Mouse (Mus musculus) embryonic facial prominence, embryonic 11.5 days (tissue): ENCODE data around the gene H60b. TPM values are rescaled to one million over a fixed set of nuclear protein-coding genes. Genes with fewer than 3 reads are reported as not detected.
A peak's percentile ranks its signal among the peaks of the same experiment; 100 is the strongest.
"Not testable (repeated sequence)": the region's sequence is repeated elsewhere in the genome, so short reads cannot be mapped to it uniquely, and the experiment has no call there.

Experiments
- ATAC-seq: fragments of 200-750 bp; cut with Nextera tagmentation; replicated peaks from 2 replicates; pipeline ENCODE4 v1.8.0; 2017; ENCODE audit warnings: low read depth; ENCODE audit not compliant: insufficient number of reproducible peaks, low FRiP score, low TSS enrichment
- DNase-seq: peaks from one replicate; pipeline ENCODE4 v3.0.0-alpha.2; 2015; ENCODE audit warnings: low spot score
- H3K27ac ChIP-seq: fragments of 300-500 bp; sonication (generic); replicated peaks from 2 replicates; pipeline ENCODE4 v1.5.1; 2014; ENCODE audit warnings: mild to moderate bottlenecking, low read depth, low read length, control low read depth
- H3K27me3 ChIP-seq: fragments of 300-500 bp; sonication (generic); 2 replicates; pipeline ENCODE4 v1.6.1; 2014; ENCODE audit warnings: mild to moderate bottlenecking, low read length, moderate library complexity, mixed read lengths; ENCODE audit not compliant: control insufficient read depth, insufficient read depth
- H3K36me3 ChIP-seq: fragments of 300-500 bp; sonication (generic); replicated peaks from 2 replicates; pipeline ENCODE4 v1.6.1; 2014; ENCODE audit warnings: low read depth, mild to moderate bottlenecking, low read length, moderate library complexity, mixed read lengths; ENCODE audit not compliant: control insufficient read depth, insufficient read depth
- H3K4me1 ChIP-seq: fragments of 300-500 bp; sonication (generic); 2 replicates; pipeline ENCODE4 v1.6.1; 2014; ENCODE audit warnings: low read length, mixed read lengths; ENCODE audit not compliant: control insufficient read depth, insufficient read depth
- H3K4me2 ChIP-seq: fragments of 300-500 bp; sonication (generic); 2 replicates; pipeline ENCODE4 v1.6.1; 2014; ENCODE audit warnings: low read depth, mild to moderate bottlenecking, control low read depth, low read length, moderate library complexity
- H3K4me3 ChIP-seq: fragments of 300-500 bp; sonication (generic); 2 replicates; pipeline ENCODE4 v1.5.1; 2014; ENCODE audit warnings: low read depth, low read length, control low read depth
- H3K9ac ChIP-seq: fragments of 300-500 bp; sonication (generic); replicated peaks from 2 replicates; pipeline ENCODE4 v1.6.1; 2014; ENCODE audit warnings: mild to moderate bottlenecking, control low read depth, low read length
- H3K9me3 ChIP-seq: fragments of 300-500 bp; sonication (generic); replicated peaks from 2 replicates; pipeline ENCODE4 v1.6.1; 2016; ENCODE audit warnings: mild to moderate bottlenecking, low read length, inconsistent platforms, mixed read lengths; ENCODE audit not compliant: control insufficient read depth
- WGBS: fragments of 180-500 bp; shearing (Covaris S2); extraction: QIAGEN DNeasy Blood & Tissue Kit; methylation state at CpG from one replicate; pipeline ENCODE4 v1.1.7; 2014; 5-methylcytosine and 5-hydroxymethylcytosine counted together
- polyA plus RNA-seq: library from polyadenylated mRNA; unstranded; fragments of >200 nt; fragmentation: Nextera tagmentation; extraction: Ambion mirVana; gene quantifications from 2 replicates; pipeline ENCODE4 v1.2.1, GENCODE M21; 2014

Gene H60b
- polyA plus RNA-seq, 1 experiment from 2014 or later: 0.32 TPM

- peak overlapping the region; percentile 32; the same call in 1 of the 2 replicates for H3K4me3 ChIP-seq
- peaks cover 11% of the 10 kb centered on the region; the same call in 1 of the 2 replicates for H3K27me3 ChIP-seq
- DNase-seq (peak; percentile 26), ATAC-seq (no peak)
- peak overlapping the region; percentile 59 for H3K4me2 ChIP-seq
- no peak overlapping the region for H3K27ac ChIP-seq
- no peaks in the 10 kb centered on the region for H3K4me1 ChIP-seq
- H3K36me3 ChIP-seq: no peaks in the 10 kb centered on the region
- WGBS: 6% methylated on average over 19 of the region's 19 CpGs
- H3K9ac ChIP-seq: no peak overlapping the region
- no peaks in the 10 kb centered on the region for H3K9me3 ChIP-seq
Measured at GRCm38 (mm10) chr10:22274445-22275057, 116.2 kb downstream of the H60b start.

DNA sequence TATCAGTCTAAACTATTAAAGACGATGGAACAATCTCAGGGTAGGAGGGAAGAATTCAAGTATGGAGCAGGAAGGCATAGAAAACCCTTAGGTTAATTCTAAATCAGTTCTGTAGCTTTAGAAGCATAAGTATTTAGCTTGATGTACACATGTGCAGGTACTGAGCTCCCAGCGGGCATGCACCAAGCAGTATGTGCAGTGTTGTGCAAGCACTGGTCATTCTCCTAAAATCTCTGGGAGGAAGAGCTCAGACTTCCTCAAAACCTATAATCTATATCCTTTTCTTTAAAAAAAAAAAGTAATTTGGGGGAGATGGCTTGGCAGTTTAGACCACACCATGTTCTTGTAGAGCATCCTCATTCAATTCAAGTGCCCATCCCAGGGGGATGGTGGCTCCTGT is 120.1 kb downstream of the H60b start:
- H3K4me1 ChIP-seq, DNase-seq, H3K9ac ChIP-seq, H3K27ac ChIP-seq, H3K27me3 ChIP-seq, H3K36me3 ChIP-seq, H3K4me2 ChIP-seq, H3K4me3 ChIP-seq, H3K9me3 ChIP-seq, ATAC-seq: not testable (repeated sequence)
- WGBS: 86% methylated on average over 2 of the region's 2 CpGs

DNA sequence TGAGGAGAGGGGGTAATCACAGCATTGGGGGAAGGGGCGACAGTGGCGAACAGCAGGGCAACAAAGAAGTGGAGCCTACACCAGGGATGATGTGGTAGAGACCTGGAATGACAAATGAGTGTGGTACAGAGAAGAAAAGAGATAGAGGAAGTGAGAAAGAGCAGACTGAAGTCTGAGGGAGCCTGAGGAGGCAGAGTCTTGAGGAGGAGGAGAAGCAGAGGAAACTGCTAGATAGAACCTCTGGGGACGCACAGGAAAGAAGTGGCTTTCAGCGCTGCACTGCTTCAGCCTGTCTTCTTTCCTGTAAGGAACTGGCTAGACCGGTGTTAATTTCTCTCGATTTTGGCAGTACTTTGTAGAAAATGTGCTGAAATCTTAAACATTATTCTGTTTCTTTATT is 124.4 kb downstream of the H60b start:
- no peak for ATAC-seq
- no peak for DNase-seq
- 50% methylated on average over 6 of the region's 6 CpGs for WGBS
- H3K27me3 ChIP-seq: no peaks in the 10 kb centered on the region
- H3K36me3 ChIP-seq: no peaks in the 10 kb centered on the region
- H3K9ac ChIP-seq: no peak overlapping the region
- no peaks in the 10 kb centered on the region for H3K9me3 ChIP-seq
- no peak overlapping the region for H3K27ac ChIP-seq
- no peaks in the 10 kb centered on the region for H3K4me1 ChIP-seq
- no peak overlapping the region for H3K4me2 ChIP-seq
- no peak overlapping the region for H3K4me3 ChIP-seq

GRCm38 (mm10) chr10:22295676-22296075 is 137.3 kb downstream of the H60b start:
- H3K36me3 ChIP-seq: no peaks in the 10 kb centered on the region
- no peak overlapping the region for H3K27ac ChIP-seq
- H3K9me3 ChIP-seq: no peaks in the 10 kb centered on the region
- H3K4me2 ChIP-seq: no peak overlapping the region
- no peaks in the 10 kb centered on the region for H3K4me1 ChIP-seq
- ATAC-seq (no peak), DNase-seq (no peak)
- no peaks in the 10 kb centered on the region for H3K27me3 ChIP-seq
- no peak overlapping the region for H3K4me3 ChIP-seq
- WGBS: 38% methylated on average over 1 of the region's 1 CpGs
- no peak overlapping the region for H3K9ac ChIP-seq

GRCm38 (mm10) chr10:22297033-22297762 is 138.8 kb downstream of the H60b start:
- no peak for ATAC-seq
- 81% methylated on average over 5 of the region's 5 CpGs for WGBS
- no peaks in the 10 kb centered on the region for H3K9me3 ChIP-seq

DNA sequence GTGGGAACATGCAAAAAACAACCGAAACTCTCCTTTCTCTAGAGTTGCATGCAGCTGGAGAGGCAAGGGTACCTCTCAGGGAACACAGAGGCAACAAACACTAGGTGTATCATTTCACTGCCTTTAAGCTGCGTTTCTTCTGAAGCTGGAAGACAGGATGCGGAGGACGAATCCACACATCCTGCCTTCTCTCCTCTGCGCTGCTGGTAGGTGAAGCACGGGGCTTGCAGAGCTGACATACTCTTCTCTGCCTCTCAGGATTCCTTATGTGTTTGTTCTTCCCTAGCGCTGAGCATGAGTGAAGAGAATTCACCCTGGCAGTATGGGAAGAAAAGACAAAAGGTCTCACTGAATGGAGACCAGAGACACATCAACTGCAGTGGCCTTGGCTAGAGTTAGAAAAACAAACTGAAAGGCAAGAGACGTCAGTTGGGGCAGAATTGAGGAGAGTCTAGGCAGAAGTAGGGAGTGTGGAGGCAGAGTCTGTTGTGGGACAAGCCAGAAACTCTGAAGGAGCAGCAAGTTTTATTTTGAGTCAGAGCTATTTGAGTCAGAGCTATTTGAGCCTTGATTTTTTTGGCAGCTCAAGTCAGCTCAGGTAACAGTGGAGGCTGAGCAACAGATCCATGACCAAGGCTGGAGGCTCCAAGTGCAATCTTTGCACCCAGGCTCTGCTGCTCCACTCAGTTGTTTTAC is 139.5 kb downstream of the H60b start:
- WGBS: 55% methylated on average over 8 of the region's 8 CpGs
- H3K4me1 ChIP-seq: no peaks in the 10 kb centered on the region
- no peak overlapping the region for H3K4me2 ChIP-seq
- H3K4me3 ChIP-seq: no peak overlapping the region
- H3K27ac ChIP-seq: no peak overlapping the region
- H3K9ac ChIP-seq: no peak overlapping the region
- no peaks in the 10 kb centered on the region for H3K27me3 ChIP-seq
- no peaks in the 10 kb centered on the region for H3K9me3 ChIP-seq
- ATAC-seq: no peak
- no peaks in the 10 kb centered on the region for H3K36me3 ChIP-seq
- no peak for DNase-seq

More at GRCm38 (mm10) chr10:22297033-22297762, 138.8 kb downstream of the H60b start:
- Histone ChIP-seq H3K27ac (no peak overlapping the region), H3K9ac (no peak overlapping the region), H3K27me3 (no peaks in the 10 kb centered on the region), H3K4me1 (no peaks in the 10 kb centered on the region), H3K4me2 (no peak overlapping the region), H3K4me3 (no peak overlapping the region), H3K36me3 (no peaks in the 10 kb centered on the region)
- no peak for DNase-seq

GRCm38 (mm10) chr10:22299324-22299723 is 140.9 kb downstream of the H60b start:
- no peak overlapping the region for H3K4me2 ChIP-seq
- DNase-seq (no peak), ATAC-seq (no peak)
- WGBS: 76% methylated on average over 2 of the region's 2 CpGs
- no peaks in the 10 kb centered on the region for H3K4me1 ChIP-seq
- no peaks in the 10 kb centered on the region for H3K27me3 ChIP-seq
- H3K4me3 ChIP-seq: no peak overlapping the region
- H3K9me3 ChIP-seq: no peaks in the 10 kb centered on the region
- no peaks in the 10 kb centered on the region for H3K36me3 ChIP-seq
- H3K9ac ChIP-seq: no peak overlapping the region
- H3K27ac ChIP-seq: no peak overlapping the region

GRCm38 (mm10) chr10:22301641-22302040 is 143.3 kb downstream of the H60b start:
- 76% methylated on average over 1 of the region's 1 CpGs for WGBS
- no peak for ATAC-seq
- no peaks in the 10 kb centered on the region for H3K9me3 ChIP-seq

More at GRCm38 (mm10) chr10:22301641-22302040, 143.3 kb downstream of the H60b start:
- Histone ChIP-seq H3K27me3 (no peaks in the 10 kb centered on the region), H3K27ac (no peak overlapping the region), H3K9ac (no peak overlapping the region), H3K4me1 (no peaks in the 10 kb centered on the region), H3K4me2 (no peak overlapping the region), H3K4me3 (no peak overlapping the region), H3K36me3 (no peaks in the 10 kb centered on the region)
- DNase-seq: no peak
